Mouse (Mus musculus): Measurements from ENCODE around the gene 1700021F07Rik. TPM values are rescaled to one million over a fixed set of nuclear protein-coding genes. Genes with fewer than 3 reads are reported as not detected.
A peak's percentile ranks its signal among the peaks of the same experiment; 100 is the strongest.

1700021F07Rik gene
- polyA plus RNA-seq, 1 experiment from 2014 or later: not detected

- Histone ChIP-seq H3K4me2 (no peak overlapping the region), H3K36me3 (no peaks in the 10 kb centered on the region), H3K27ac (replicated peaks) (no peak overlapping the region), H3K9ac (no peak overlapping the region), H3K4me1 (replicated peaks) (peaks cover 8% of the 10 kb centered on the region; the same call in 1 of the 2 replicates), H3K4me3 (no peak overlapping the region), H3K9me3 (no peaks in the 10 kb centered on the region), H3K27me3 (no peaks in the 10 kb centered on the region; the same call in 1 of the 2 replicates)
- 85% methylated on average over 9 of the region's 9 CpGs for WGBS
- no peak for ATAC-seq (ENCODE audit: low read depth)
These were observed 13.5 kb downstream of the 1700021F07Rik start for GRCm38 (mm10) chr2:173535886-173536285.

DNA sequence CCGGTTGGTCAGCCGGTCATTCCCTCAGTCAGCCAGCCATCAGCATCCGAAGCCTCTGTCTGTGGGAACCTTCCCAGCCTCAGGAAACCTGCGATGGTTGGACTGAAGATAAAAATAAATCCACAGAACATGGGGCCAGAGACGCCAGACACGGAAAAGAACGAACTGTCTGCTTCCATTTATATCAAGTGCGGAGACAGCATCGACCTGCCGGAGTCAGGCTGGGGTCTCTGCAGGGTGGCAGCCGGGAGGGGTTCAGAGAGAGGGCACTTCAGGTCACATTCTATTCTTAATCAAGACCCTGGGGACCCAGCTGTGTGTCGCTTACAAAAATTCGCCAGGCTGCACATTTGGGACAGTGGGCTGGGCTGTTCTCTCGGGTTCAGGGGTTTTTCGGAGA lies 17.4 kb downstream of the 1700021F07Rik start:
- ATAC-seq (ENCODE audit: low read depth): no peak
- no peaks in the 10 kb centered on the region for H3K9me3 ChIP-seq
- no peak overlapping the region for H3K4me3 ChIP-seq
- no peaks in the 10 kb centered on the region for H3K4me1 ChIP-seq (replicated peaks)
- 61% methylated on average over 15 of the region's 15 CpGs for WGBS
- peaks cover 8% of the 10 kb centered on the region; the same call in 1 of the 2 replicates for H3K27me3 ChIP-seq
- H3K27ac ChIP-seq (replicated peaks): no peak overlapping the region
- 0 out of 2 replicates have a peak overlapping the region, but pooled peaks have one; percentile 0 for H3K9ac ChIP-seq
- H3K4me2 ChIP-seq: no peak overlapping the region
- H3K36me3 ChIP-seq: no peaks in the 10 kb centered on the region

DNA sequence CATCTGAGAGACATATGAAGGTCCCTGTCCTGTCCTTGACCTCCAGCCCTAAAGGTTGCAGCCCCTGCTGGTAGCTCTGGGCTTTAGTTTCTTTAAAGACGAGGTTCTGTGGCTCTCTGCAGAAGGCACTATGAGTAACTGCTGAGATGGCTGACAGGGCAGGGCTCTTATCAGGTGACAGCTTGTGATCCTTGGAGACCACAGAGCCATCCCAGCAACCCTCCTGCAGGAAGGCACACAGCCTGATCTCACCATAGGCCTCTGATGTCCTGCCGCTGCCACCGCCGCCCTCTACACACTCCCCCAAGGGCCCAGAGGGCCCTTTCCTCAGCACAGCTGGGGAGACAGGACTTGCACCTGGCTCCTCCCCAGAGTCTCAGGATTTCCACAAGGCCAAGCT lies 19.4 kb downstream of the 1700021F07Rik start:
- H3K4me3 ChIP-seq: no peak overlapping the region
- peaks cover 8% of the 10 kb centered on the region; the same call in 1 of the 2 replicates for H3K27me3 ChIP-seq
- H3K36me3 ChIP-seq: no peaks in the 10 kb centered on the region
- no peak overlapping the region for H3K9ac ChIP-seq
- no peak overlapping the region for H3K4me2 ChIP-seq
- no peaks in the 10 kb centered on the region for H3K9me3 ChIP-seq
- ATAC-seq (ENCODE audit: low read depth): no peak
- 0 out of 2 replicates have a peak, but pooled peaks cover 6% of the 10 kb centered on the region for H3K4me1 ChIP-seq (replicated peaks)
- WGBS: 79% methylated on average over 4 of the region's 4 CpGs
- H3K27ac ChIP-seq (replicated peaks): no peak overlapping the region

DNA sequence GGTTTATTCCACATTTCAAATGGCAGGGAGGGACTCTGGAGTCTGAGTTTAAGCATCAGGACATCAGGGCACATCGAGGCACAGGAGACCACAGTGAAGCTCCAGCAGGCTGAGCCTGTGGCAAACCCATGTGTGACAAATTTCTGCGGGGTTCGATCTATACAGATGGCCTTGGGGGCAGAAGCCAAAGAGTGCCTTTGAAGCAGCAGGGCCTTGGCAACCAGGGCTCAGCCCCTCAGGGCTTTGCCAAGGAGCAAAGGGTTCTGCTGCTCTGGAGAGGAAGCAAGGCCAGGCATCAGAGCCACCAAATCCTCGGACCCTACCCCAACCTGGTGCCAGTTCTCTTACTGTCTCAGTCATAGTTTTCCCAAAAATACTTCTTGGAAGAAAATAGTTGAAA lies 20.3 kb downstream of the 1700021F07Rik start:
- Histone ChIP-seq H3K4me3 (no peak overlapping the region), H3K27ac (replicated peaks) (no peak overlapping the region), H3K4me1 (replicated peaks) (0 out of 2 replicates have a peak, but pooled peaks cover 6% of the 10 kb centered on the region), H3K9ac (no peak overlapping the region), H3K4me2 (no peak overlapping the region), H3K36me3 (no peaks in the 10 kb centered on the region), H3K27me3 (peaks cover 16% of the 10 kb centered on the region; the same call in 1 of the 2 replicates), H3K9me3 (no peaks in the 10 kb centered on the region)
- ATAC-seq (ENCODE audit: low read depth): no peak
- WGBS: 90% methylated on average over 4 of the region's 4 CpGs

- Histone ChIP-seq H3K4me3 (no peak overlapping the region), H3K27ac (replicated peaks) (no peak overlapping the region), H3K4me2 (no peak overlapping the region), H3K27me3 (peaks cover 25% of the 10 kb centered on the region; the same call in 1 of the 2 replicates), H3K36me3 (no peaks in the 10 kb centered on the region), H3K4me1 (replicated peaks) (peaks cover 20% of the 10 kb centered on the region), H3K9ac (no peak overlapping the region), H3K9me3 (no peaks in the 10 kb centered on the region)
- WGBS: 43% methylated on average over 15 of the region's 15 CpGs
- peak; percentile 78 for ATAC-seq (ENCODE audit: low read depth)
These were observed 23.8 kb downstream of the 1700021F07Rik start for GRCm38 (mm10) chr2:173545992-173546703.

DNA sequence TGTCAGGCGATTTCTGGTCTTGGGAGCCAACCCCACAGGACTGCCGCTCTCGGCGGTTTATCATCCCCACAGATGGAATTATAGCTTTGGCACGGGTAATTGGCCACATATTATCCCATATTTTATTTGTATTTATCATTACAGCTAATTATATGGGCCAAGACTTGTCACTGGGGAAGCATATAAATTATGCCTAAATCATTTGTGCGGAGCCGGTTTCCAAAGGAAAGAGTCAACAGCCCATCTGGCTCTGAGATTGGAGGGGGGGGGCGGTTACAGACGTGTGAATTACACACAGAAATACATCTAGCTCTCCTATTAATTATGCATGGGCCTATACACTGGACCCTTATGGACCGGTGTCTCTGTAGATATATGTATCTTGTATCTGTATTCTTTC lies 26.9 kb downstream of the 1700021F07Rik start:
- Histone ChIP-seq H3K27ac (replicated peaks) (0 out of 2 replicates have a peak overlapping the region, but pooled peaks have one; percentile 28), H3K9me3 (no peaks in the 10 kb centered on the region), H3K4me3 (no peak overlapping the region), H3K4me2 (no peak overlapping the region), H3K36me3 (no peaks in the 10 kb centered on the region), H3K9ac (no peak overlapping the region), H3K27me3 (peaks cover 21% of the 10 kb centered on the region; the same call in 1 of the 2 replicates), H3K4me1 (replicated peaks) (peaks cover 20% of the 10 kb centered on the region)
- WGBS: 51% methylated on average over 10 of the region's 10 CpGs
- peak; percentile 2; the same call in 1 of the 2 replicates for ATAC-seq (ENCODE audit: low read depth)

GRCm38 (mm10) chr2:173550681-173551080 lies 28.3 kb downstream of the 1700021F07Rik start:
- ATAC-seq (ENCODE audit: low read depth): no peak
- peaks cover 20% of the 10 kb centered on the region for H3K4me1 ChIP-seq (replicated peaks)
- 81% methylated on average over 6 of the region's 6 CpGs for WGBS

GRCm38 (mm10) chr2:173553863-173554262 lies 31.5 kb downstream of the 1700021F07Rik start:
- 43% methylated on average over 9 of the region's 9 CpGs for WGBS
- Histone ChIP-seq H3K9me3 (no peaks in the 10 kb centered on the region), H3K9ac (no peak overlapping the region), H3K36me3 (no peaks in the 10 kb centered on the region), H3K4me3 (no peak overlapping the region), H3K4me1 (replicated peaks) (peaks cover 11% of the 10 kb centered on the region), H3K27me3 (peaks cover 6% of the 10 kb centered on the region; the same call in 1 of the 2 replicates), H3K4me2 (no peak overlapping the region), H3K27ac (replicated peaks) (no peak overlapping the region)
- 0 out of 2 replicates have a peak, but pooled peaks have one; percentile 34 for ATAC-seq (ENCODE audit: low read depth)

More at GRCm38 (mm10) chr2:173550681-173551080, 28.3 kb downstream of the 1700021F07Rik start:
- H3K27me3 ChIP-seq: peaks cover 23% of the 10 kb centered on the region; the same call in 1 of the 2 replicates
- H3K9me3 ChIP-seq: no peaks in the 10 kb centered on the region
- H3K4me2 ChIP-seq: no peak overlapping the region
- H3K27ac ChIP-seq (replicated peaks): no peak overlapping the region
- no peaks in the 10 kb centered on the region for H3K36me3 ChIP-seq
- no peak overlapping the region for H3K4me3 ChIP-seq
- no peak overlapping the region for H3K9ac ChIP-seq

- Histone ChIP-seq H3K4me2 (no peak overlapping the region), H3K9ac (no peak overlapping the region), H3K9me3 (no peaks in the 10 kb centered on the region), H3K36me3 (no peaks in the 10 kb centered on the region), H3K4me1 (replicated peaks) (peaks cover 1% of the 10 kb centered on the region; the same call in 1 of the 2 replicates), H3K27me3 (peaks cover 6% of the 10 kb centered on the region; the same call in 1 of the 2 replicates), H3K4me3 (no peak overlapping the region), H3K27ac (replicated peaks) (no peak overlapping the region)
- 76% methylated on average over 12 of the region's 12 CpGs for WGBS
- no peak for ATAC-seq (ENCODE audit: low read depth)
These were observed 36.5 kb downstream of the 1700021F07Rik start for GRCm38 (mm10) chr2:173558754-173559396.

DNA sequence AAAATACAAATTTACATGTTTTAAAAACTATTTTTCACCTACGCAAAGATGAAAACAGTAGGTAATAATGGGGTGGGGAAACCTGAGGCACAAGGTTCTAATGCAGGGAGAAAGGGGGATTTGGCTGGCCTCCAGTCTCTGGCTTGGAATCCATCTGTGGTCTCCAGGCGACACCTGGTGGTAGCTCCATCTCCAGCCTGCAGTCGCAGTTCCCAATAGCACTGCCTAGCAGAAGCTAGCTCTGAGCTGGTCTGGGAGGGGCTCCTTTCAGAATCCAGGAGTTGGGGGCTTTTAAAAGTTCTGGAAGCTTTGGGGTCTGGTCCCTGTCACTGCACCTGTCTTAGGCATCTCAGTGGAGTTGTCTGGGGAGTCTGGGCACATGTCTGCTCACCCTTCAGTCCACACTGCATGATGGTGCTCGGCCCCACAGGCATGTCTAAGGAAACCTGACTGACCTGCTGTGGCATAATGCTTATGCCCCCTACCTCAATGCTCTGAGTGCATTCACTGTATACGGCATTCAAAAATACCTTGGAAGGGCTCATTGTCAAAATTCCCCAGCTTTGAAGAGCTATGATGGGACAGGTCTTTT lies 39.6 kb downstream of the 1700021F07Rik start:
- Histone ChIP-seq H3K4me1 (replicated peaks) (peaks cover 16% of the 10 kb centered on the region; the same call in 1 of the 2 replicates), H3K4me3 (no peak overlapping the region), H3K9ac (no peak overlapping the region), H3K9me3 (no peaks in the 10 kb centered on the region), H3K36me3 (no peaks in the 10 kb centered on the region), H3K4me2 (no peak overlapping the region), H3K27ac (replicated peaks) (no peak overlapping the region), H3K27me3 (no peaks in the 10 kb centered on the region)
- 43% methylated on average over 5 of the region's 5 CpGs for WGBS
- ATAC-seq (ENCODE audit: low read depth): peak; percentile 62

DNA sequence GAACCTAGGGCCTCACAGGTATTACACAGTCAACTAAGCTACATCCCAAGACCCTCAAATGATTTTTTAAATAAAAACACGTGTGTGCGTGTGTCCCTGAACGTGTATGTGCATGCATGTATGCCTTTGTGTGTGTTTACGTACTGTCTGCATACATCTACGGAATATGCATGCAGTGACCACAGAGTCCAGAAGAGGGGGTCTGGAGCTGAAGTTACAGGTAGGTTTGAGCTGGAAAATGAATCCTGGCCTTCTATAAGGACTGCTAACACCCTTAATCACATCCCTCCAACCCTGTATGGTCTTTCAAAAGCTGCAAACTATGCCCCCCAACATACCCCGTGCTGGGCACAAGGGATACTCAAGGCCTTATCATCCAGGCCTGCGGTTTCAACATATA lies 41.0 kb downstream of the 1700021F07Rik start:
- Histone ChIP-seq H3K9ac (no peak overlapping the region), H3K9me3 (no peaks in the 10 kb centered on the region), H3K4me1 (replicated peaks) (peaks cover 16% of the 10 kb centered on the region; the same call in 1 of the 2 replicates), H3K27ac (replicated peaks) (no peak overlapping the region), H3K27me3 (no peaks in the 10 kb centered on the region), H3K4me2 (no peak overlapping the region), H3K36me3 (no peaks in the 10 kb centered on the region), H3K4me3 (no peak overlapping the region)
- no peak for ATAC-seq (ENCODE audit: low read depth)
- WGBS: 77% methylated on average over 7 of the region's 7 CpGs

DNA sequence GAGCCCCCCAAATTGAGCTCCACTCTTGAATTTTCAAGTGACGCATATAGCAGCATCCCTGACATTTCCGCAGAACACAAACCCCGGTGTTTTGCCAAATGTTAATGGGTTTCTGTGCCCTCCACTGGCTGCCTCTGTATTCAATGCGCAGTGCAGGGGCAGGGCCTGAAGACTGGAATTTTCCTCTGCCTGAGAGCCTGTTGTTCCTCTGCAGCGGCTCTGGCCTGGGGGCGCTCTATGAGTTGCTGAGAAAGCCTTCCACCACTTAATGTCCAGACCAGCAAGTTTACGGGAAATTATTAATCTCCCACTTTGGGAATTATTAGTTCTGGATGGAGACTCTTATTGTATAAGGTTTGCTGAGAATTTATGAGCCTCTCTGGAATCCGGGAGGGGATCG lies 41.8 kb downstream of the 1700021F07Rik start:
- Histone ChIP-seq H3K9me3 (no peaks in the 10 kb centered on the region), H3K27me3 (no peaks in the 10 kb centered on the region), H3K36me3 (no peaks in the 10 kb centered on the region), H3K4me1 (replicated peaks) (peaks cover 16% of the 10 kb centered on the region; the same call in 1 of the 2 replicates), H3K27ac (replicated peaks) (no peak overlapping the region), H3K4me2 (no peak overlapping the region), H3K9ac (no peak overlapping the region), H3K4me3 (no peak overlapping the region)
- ATAC-seq (ENCODE audit: low read depth): 0 out of 2 replicates have a peak, but pooled peaks have one; percentile 28
- WGBS: 53% methylated on average over 9 of the region's 9 CpGs

Measured in neural tube, embryonic 13.5 days (tissue).